Mouse (Mus musculus) liver, embryonic 12.5 days (tissue): ENCODE measurements around the gene Gm21776. TPM values are rescaled to one million over a fixed set of nuclear protein-coding genes. Genes with fewer than 3 reads are reported as not detected.
"Not testable (repeated sequence)": the region's sequence is repeated elsewhere in the genome, so short reads cannot be mapped to it uniquely, and the experiment has no call there.

Experiments
- ATAC-seq: fragments of 200-750 bp; cut with Nextera tagmentation; 2 replicates; pipeline ENCODE4 v1.8.0; 2017; ENCODE audit warnings: moderate number of reproducible peaks, mild to moderate bottlenecking, moderate library complexity
- H3K27ac ChIP-seq: fragments of 300-500 bp; sonication (generic); 2 replicates; pipeline ENCODE4 v1.5.1; 2016; ENCODE audit warnings: mild to moderate bottlenecking
- H3K27me3 ChIP-seq: fragments of 300-500 bp; sonication (generic); replicated peaks from 2 replicates; pipeline ENCODE4 v1.6.1; 2016; ENCODE audit warnings: mild to moderate bottlenecking, moderate library complexity
- H3K36me3 ChIP-seq: fragments of 300-500 bp; sonication (generic); 2 replicates; pipeline ENCODE4 v1.6.1; 2016; ENCODE audit warnings: mild to moderate bottlenecking, moderate library complexity
- H3K4me1 ChIP-seq: fragments of 300-500 bp; sonication (generic); 2 replicates; pipeline ENCODE4 v1.6.1; 2016
- H3K4me2 ChIP-seq: fragments of 300-500 bp; sonication (generic); 2 replicates; pipeline ENCODE4 v1.6.1; 2016; ENCODE audit warnings: mild to moderate bottlenecking, moderate library complexity
- H3K4me3 ChIP-seq: fragments of 300-500 bp; sonication (generic); 2 replicates; pipeline ENCODE4 v1.5.1; 2016; ENCODE audit warnings: mild to moderate bottlenecking, moderate library complexity
- H3K9ac ChIP-seq: fragments of 300-500 bp; sonication (generic); 2 replicates; pipeline ENCODE4 v1.6.1; 2016; ENCODE audit warnings: mild to moderate bottlenecking, moderate library complexity
- H3K9me3 ChIP-seq: fragments of 300-500 bp; sonication (generic); replicated peaks from 2 replicates; pipeline ENCODE4 v1.6.1; 2016; ENCODE audit warnings: mild to moderate bottlenecking, moderate library complexity
- WGBS: fragments of 180-500 bp; shearing (Covaris S2); methylation state at CpG from one replicate; pipeline ENCODE4 v1.1.7; 2016; ENCODE audit not compliant: insufficient replicate concordance; 5-methylcytosine and 5-hydroxymethylcytosine counted together
- polyA plus RNA-seq: library from polyadenylated mRNA; unstranded; fragments of >200 nt; fragmentation: Nextera tagmentation; extraction: Ambion mirVana; gene quantifications from 2 replicates; pipeline ENCODE4 v1.2.1, GENCODE M21; 2016

Gene Gm21776
- not detected in 2 replicates for polyA plus RNA-seq

- H3K4me1 ChIP-seq, H3K4me2 ChIP-seq, H3K9me3 ChIP-seq: not testable (repeated sequence)
Observed at GRCm38 (mm10) chrY:76378362-76378761, at the start of gene Gm21776. Gene Gm21776, plus strand, starts transcription at chrY:76378662.

More at GRCm38 (mm10) chrY:76378362-76378761, at the start of gene Gm21776:
- H3K27ac ChIP-seq, H3K4me3 ChIP-seq, H3K36me3 ChIP-seq, H3K27me3 ChIP-seq, ATAC-seq, H3K9ac ChIP-seq: not testable (repeated sequence)
- no CpG with 5 or more reads among the region's 3 CpGs for WGBS
